Mouse (Mus musculus): ENCODE data around the gene Olfr1506. TPM values are rescaled to one million over a fixed set of nuclear protein-coding genes. Genes with fewer than 3 reads are reported as not detected.

Gene Olfr1506
- not detected in 2 replicates for polyA plus RNA-seq (2012)

DNA sequence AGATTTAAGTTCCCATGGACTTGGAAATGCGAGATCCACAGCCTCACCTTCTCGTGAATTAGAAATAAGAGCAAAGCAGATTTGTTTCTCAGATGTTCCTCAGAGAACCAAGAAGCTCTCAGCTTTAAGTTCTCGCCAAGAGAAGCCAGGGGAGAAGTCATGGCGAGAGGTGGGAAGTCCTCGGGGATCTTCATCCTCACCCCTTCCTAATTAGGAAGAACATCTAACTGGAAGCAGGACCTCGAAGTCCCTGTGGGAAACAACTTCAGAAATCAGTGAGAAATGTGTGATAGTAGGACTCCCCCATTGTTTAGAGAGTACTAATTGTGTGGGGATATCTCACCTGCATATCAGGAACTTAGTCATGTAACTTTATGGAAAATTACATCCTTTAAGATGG lies at the start of gene Olfr1506:
TSS of gene Olfr1506 (minus strand) at position 101 of the 400 bp plus-strand sequence.

DNA sequence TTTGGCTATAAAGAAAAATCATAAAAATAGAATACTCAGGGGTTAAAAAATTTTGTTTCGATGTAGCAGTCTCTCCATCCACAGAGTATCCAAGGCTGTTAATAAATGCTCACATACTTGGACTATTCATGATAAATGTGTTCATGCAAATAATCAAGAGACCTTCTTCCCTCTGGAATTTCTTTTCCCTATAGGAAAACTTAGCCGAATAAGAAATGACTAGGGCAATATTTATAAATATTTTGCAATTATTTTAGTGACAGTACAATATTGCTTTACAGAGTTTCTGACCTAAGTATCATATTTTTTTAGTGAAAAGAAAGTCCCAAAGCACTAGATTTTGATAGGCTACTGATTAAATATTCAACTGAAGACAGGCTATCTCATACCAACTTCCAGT lies 46.6 kb upstream of the Olfr1506 start, which contains the start of gene Olfr1271:
TSS of gene Olfr1271 (minus strand) at position 101 of the 400 bp plus-strand sequence.

DNA sequence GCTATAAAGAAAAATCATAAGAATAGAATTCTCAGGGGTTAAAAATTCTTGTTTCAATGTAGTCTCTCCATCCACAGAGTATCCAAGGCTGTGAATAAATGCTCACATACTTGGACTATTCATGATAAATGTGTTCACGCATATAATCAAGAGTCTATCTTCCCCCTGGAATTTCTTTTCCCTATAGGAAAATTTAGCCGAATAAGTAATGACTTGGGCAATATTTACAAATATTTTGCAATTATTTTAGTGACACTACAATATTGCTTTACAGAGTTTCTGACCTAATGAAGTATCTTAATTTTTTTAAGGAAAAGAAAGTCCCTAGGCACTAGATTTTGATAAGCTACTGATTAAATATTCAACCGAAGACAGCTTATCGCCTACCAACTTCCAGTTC lies 33.2 kb upstream of the Olfr1506 start, which contains the start of gene Olfr142:
TSS of gene Olfr142 (minus strand) at position 101 of the 400 bp plus-strand sequence.

Other genes with a start within 250 kb of the Olfr1506 start
- not detected in 2 replicates for gene Olfr1261, start 233.3 kb downstream of the Olfr1506 start, polyA plus RNA-seq (2012)
- gene Olfr1262, start 224.3 kb downstream of the Olfr1506 start, polyA plus RNA-seq (2012) = not detected in 2 replicates
- 0.03 TPM in 1 of 2 replicates, not detected in the other for gene Olfr1263, start 212.4 kb downstream of the Olfr1506 start, polyA plus RNA-seq (2012)
- not detected in 2 replicates for gene Olfr1264, start 198.9 kb downstream of the Olfr1506 start, polyA plus RNA-seq (2012)
- gene Olfr1265, start 189.2 kb downstream of the Olfr1506 start, polyA plus RNA-seq (2012) = not detected in 2 replicates
- gene Olfr140, start 160.9 kb downstream of the Olfr1506 start, polyA plus RNA-seq (2012) = 0.08 TPM in 1 of 2 replicates, not detected in the other
- gene Olfr1269, start 103.1 kb downstream of the Olfr1506 start, polyA plus RNA-seq (2012) = not detected in 2 replicates
- 0.02 TPM in 1 of 2 replicates, not detected in the other for gene Olfr32, start 82.2 kb downstream of the Olfr1506 start, polyA plus RNA-seq (2012)
- gene Olfr1270, start 71.4 kb downstream of the Olfr1506 start, polyA plus RNA-seq (2012) = 0.02 TPM in 1 of 2 replicates, not detected in the other
- not detected in 2 replicates for gene Olfr142, start 33.1 kb upstream of the Olfr1506 start, polyA plus RNA-seq (2012)
- not detected in 2 replicates for gene Olfr1271, start 46.5 kb upstream of the Olfr1506 start, polyA plus RNA-seq (2012)
- not detected in 2 replicates for gene Olfr1272, start 68.3 kb upstream of the Olfr1506 start, polyA plus RNA-seq (2012)
- 0.10 TPM in 1 of 2 replicates, not detected in the other for gene Gm13769, start 97.7 kb upstream of the Olfr1506 start, polyA plus RNA-seq (2012)
- gene Olfr1274-ps, start 174.2 kb upstream of the Olfr1506 start, polyA plus RNA-seq (2012) = not detected in 2 replicates

All from megakaryocyte-erythroid progenitor cell, adult 5 weeks (primary cell).